Mouse (Mus musculus) myocyte (in vitro differentiated cells): ENCODE results near the gene Ndufab1.

Experiments used
- E2F4 ChIP-seq: IDR thresholded peaks from one replicate; pipeline ENCODE4 v1.6.1; 2011; ENCODE audit warnings: mild to moderate bottlenecking, control low read depth, moderate library complexity; ENCODE audit not compliant: insufficient read depth
- MAX ChIP-seq: IDR thresholded peaks from one replicate; pipeline ENCODE4 v1.6.1; 2011; ENCODE audit warnings: low read depth, mild to moderate bottlenecking, control low read depth
- MYOD1 ChIP-seq, 3 experiments: IDR thresholded peaks; one replicate each; pipeline ENCODE4 v1.6.1; 2011; ENCODE audit warnings: control low read depth in 2 of 3, low read depth in 2 of 3, mild to moderate bottlenecking in 2 of 3, moderate library complexity in 1 of 3; ENCODE audit not compliant: insufficient read length in 2 of 3, control insufficient read depth in 1 of 3
- POLR2A ChIP-seq: IDR thresholded peaks from one replicate; pipeline ENCODE4 v1.6.1; 2011; ENCODE audit warnings: low read depth, mild to moderate bottlenecking, control low read depth, moderate library complexity; ENCODE audit not compliant: insufficient read length
- USF1 ChIP-seq: IDR thresholded peaks from one replicate; pipeline ENCODE4 v1.6.1; 2011; ENCODE audit warnings: low read depth, mild to moderate bottlenecking, control low read depth, moderate library complexity

DNA sequence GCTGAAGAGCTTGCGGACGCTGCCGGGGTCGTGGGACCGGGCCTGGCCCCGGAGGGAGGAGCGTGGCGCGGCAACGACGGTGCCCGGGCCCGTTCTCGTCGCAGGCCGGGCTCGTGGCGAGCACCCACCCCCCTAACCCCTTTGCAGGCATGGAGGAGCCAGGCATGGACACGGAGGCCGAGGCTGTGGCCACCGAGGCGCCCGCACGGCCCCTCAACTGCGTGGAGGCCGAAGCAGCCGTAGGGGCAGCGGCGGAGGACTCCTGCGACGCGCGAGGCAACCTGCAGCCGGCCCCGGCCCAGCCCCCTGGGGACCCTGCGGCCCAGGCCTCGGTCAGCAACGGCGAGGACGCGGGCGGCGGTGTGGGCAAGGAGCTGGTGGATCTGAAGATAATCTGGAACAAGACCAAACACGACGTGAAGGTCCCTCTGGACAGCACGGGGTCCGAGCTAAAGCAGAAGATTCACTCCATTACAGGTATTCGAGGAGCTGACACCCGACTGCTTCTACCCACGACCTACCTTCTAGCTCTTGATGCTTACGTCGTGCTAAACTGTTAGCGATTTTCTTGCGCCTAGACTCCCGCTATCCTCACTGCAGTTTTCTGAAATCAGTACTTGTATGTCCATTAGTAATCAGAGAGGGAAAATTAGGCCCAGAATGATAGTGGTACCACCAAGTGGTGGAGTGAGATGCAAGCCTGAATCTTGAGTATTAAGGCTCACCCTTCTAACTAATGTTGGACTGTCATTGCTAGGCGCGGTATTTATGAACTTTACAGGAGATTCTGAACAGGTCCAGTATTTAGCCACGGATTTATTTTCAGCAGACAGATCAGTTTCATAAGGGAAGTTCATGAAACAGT lies 33.9 kb downstream of the Ndufab1 start:
- no peak for TF ChIP-seq MYOD1 (IDR thresholded peaks at IDR 0.05; ENCODE audit: control insufficient read depth in 1 of 3, insufficient read length in 2 of 3, low read depth in 2 of 3)
- no peak for TF ChIP-seq POLR2A
- TF ChIP-seq MAX = no peak
- no peak for TF ChIP-seq USF1
- TF ChIP-seq E2F4 = no peak
